Mouse (Mus musculus): Measurements from ENCODE around the gene Nckap5. TPM values are rescaled to one million over a fixed set of nuclear protein-coding genes. Genes with fewer than 3 reads are reported as not detected.

The Nckap5 gene
- total and polyA plus RNA-seq, 3 experiments: not detected

DNA sequence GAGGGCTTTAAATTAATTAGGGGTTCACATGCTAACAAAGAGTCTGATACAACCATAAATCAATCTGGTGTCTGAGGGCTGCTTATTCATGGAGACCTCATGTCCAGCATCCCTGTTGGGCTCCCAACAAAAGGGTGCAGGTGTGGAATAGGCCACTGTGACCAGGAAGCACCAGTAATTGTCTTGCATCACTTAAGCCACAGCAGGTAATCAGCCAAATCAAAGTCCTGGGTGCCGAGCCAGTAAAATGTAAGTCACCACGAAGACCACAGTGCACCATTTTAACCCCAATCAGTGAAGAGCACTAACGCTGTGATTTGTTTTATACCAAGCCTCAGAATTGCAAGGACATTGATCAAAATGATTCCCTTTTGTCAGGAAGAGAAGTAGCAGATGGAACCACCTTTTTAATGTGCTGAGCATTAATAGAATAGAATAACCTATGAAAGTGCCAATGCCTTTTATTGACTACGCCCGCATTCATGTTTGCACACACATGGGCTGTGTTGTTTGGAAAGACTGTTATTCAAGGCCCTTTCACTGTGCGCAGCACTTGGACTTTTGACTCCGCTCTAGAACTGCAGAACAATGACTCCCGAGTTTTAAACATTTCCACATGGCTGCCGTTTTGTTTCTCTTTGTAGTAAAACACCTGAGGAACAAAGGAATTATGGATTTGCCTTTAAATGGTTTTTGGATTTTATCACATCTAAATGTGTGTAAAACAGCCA, 393.5 kb downstream of the Nckap5 start:
- Histone ChIP-seq H3K27ac (ENCODE audit: control insufficient read depth, low read depth, low read length) (no peak overlapping the region), H3K9me3 (replicated peaks; ENCODE audit: insufficient read depth, low read length) (no peaks in the 10 kb centered on the region)

DNA sequence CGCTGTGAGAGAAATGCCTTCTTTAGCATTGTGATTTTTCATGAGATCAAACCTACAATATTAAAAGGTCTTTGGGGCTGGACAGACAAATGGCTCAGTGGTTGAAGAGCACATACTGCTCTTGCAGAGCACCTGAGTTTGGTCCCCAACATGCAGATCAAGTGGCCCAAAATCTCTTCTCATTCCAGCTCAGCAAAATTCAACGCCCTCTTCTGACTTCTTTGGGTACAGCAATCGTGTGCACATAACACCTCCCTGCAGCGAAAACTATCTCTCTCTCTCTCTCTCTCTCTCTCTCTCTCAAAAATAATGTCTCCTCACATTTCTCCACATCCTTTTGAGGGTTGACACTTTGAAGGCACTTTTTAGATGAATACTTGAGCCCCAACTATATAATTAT, 398.3 kb downstream of the Nckap5 start:
- H3K27me3 ChIP-seq (ENCODE audit: control insufficient read depth in 1 of 2, insufficient read depth in 2 of 2, low read length in 2 of 2): no peaks in the 10 kb centered on the region
- H3K27ac ChIP-seq (ENCODE audit: control insufficient read depth, low read depth, low read length): no peak overlapping the region
- H3K9ac ChIP-seq (ENCODE audit: control insufficient read depth, low read depth, low read length, poor library complexity, severe bottlenecking): no peak overlapping the region
- H3K36me3 ChIP-seq (ENCODE audit: control insufficient read depth in 1 of 2, insufficient read depth in 2 of 2, low read length in 2 of 2): no peaks in the 10 kb centered on the region
- TF ChIP-seq CTCF (IDR thresholded peaks at IDR 0.05 in 2 of 3, conservative IDR thresholded peaks at IDR 0.05 in 1 of 3; ENCODE audit: control insufficient read depth in 1 of 3, insufficient read depth in 1 of 3, low read depth in 2 of 3, low read length in 3 of 3, poor library complexity in 1 of 3, severe bottlenecking in 1 of 3) (peak in 1 of 3 experiments; percentile 9; a peak in 1 of 6 replicates), NRF1 (IDR thresholded peaks at IDR 0.05; ENCODE audit: insufficient read depth, low read depth, low read length, poor library complexity, severe bottlenecking) (no peak), MYC (IDR thresholded peaks at IDR 0.05; ENCODE audit: low read depth, low read length) (no peak), TAL1 (IDR thresholded peaks at IDR 0.05; ENCODE audit: low read length) (no peak), MAX (IDR thresholded peaks at IDR 0.05; ENCODE audit: low read length) (no peak), POLR2AphosphoS2 (IDR thresholded peaks at IDR 0.05; ENCODE audit: low read length) (no peak), KAT2A (conservative IDR thresholded peaks at IDR 0.05; ENCODE audit: low read depth, low read length) (no peak)
- DNase-seq (ENCODE audit: low read depth, low spot score): peak; percentile 5
- no peaks in the 10 kb centered on the region for H3K4me1 ChIP-seq (ENCODE audit: control insufficient read depth in 1 of 2, insufficient read depth in 2 of 2, low read length in 2 of 2)
- no peak overlapping the region for H3K4me3 ChIP-seq (ENCODE audit: control insufficient read depth in 1 of 2, insufficient read depth in 1 of 2, low read depth in 2 of 2, low read length in 2 of 2)
- no peaks in the 10 kb centered on the region for H3K79me2 ChIP-seq (ENCODE audit: control insufficient read depth, insufficient read depth, low read length, poor library complexity)
- H3K9me3 ChIP-seq (replicated peaks; ENCODE audit: insufficient read depth, low read length): no peaks in the 10 kb centered on the region

More for the DNA sequence above, 393.5 kb downstream of the Nckap5 start:
- H3K9ac ChIP-seq (ENCODE audit: control insufficient read depth, low read depth, low read length, poor library complexity, severe bottlenecking): no peak overlapping the region
- H3K4me3 ChIP-seq (ENCODE audit: control insufficient read depth in 1 of 2, insufficient read depth in 1 of 2, low read depth in 2 of 2, low read length in 2 of 2): no peak overlapping the region
- no peaks in the 10 kb centered on the region for H3K27me3 ChIP-seq (ENCODE audit: control insufficient read depth in 1 of 2, insufficient read depth in 2 of 2, low read length in 2 of 2)
- no peak for DNase-seq (ENCODE audit: low read depth, low spot score)
- H3K36me3 ChIP-seq (ENCODE audit: control insufficient read depth in 1 of 2, insufficient read depth in 2 of 2, low read length in 2 of 2): no peaks in the 10 kb centered on the region
- TF ChIP-seq CHD2 (IDR thresholded peaks at IDR 0.05; ENCODE audit: low read length) (no peak), USF2 (IDR thresholded peaks at IDR 0.05; ENCODE audit: borderline replicate concordance in 1 of 2, insufficient read depth in 1 of 2, low read depth in 1 of 2, low read length in 2 of 2) (no peak), TBP (IDR thresholded peaks at IDR 0.05; ENCODE audit: low read depth, low read length) (no peak), BHLHE40 (IDR thresholded peaks at IDR 0.05; ENCODE audit: borderline replicate concordance, low read depth, low read length) (no peak), ZKSCAN1 (IDR thresholded peaks at IDR 0.05; ENCODE audit: low read depth, low read length) (no peak), TCF12 (IDR thresholded peaks at IDR 0.05; ENCODE audit: low read depth, low read length) (no peak), ZC3H11A (IDR thresholded peaks at IDR 0.05; ENCODE audit: low read depth, low read length) (no peak), MYB (IDR thresholded peaks at IDR 0.05; ENCODE audit: low read depth, low read length) (no peak), USF1 (IDR thresholded peaks at IDR 0.05; ENCODE audit: low read depth, low read length) (no peak), NRF1 (IDR thresholded peaks at IDR 0.05; ENCODE audit: insufficient read depth, low read depth, low read length, poor library complexity, severe bottlenecking) (no peak), MYC (IDR thresholded peaks at IDR 0.05; ENCODE audit: low read depth, low read length) (no peak), POLR2AphosphoS5 (IDR thresholded peaks at IDR 0.05; ENCODE audit: borderline replicate concordance, low read depth, low read length) (no peak), MAFK (IDR thresholded peaks at IDR 0.05; ENCODE audit: borderline replicate concordance, low read depth, low read length) (no peak), UBTF (IDR thresholded peaks at IDR 0.05; ENCODE audit: borderline replicate concordance, insufficient read depth, low read depth, low read length) (no peak), GABPA (IDR thresholded peaks at IDR 0.05; ENCODE audit: low read depth, low read length) (no peak), MEF2A (IDR thresholded peaks at IDR 0.05; ENCODE audit: extremely low read depth, insufficient replicate concordance, low read depth, low read length, poor library complexity, severe bottlenecking) (no peak)
- no peaks in the 10 kb centered on the region for H3K79me2 ChIP-seq (ENCODE audit: control insufficient read depth, insufficient read depth, low read length, poor library complexity)
- no peaks in the 10 kb centered on the region for H3K4me1 ChIP-seq (ENCODE audit: control insufficient read depth in 1 of 2, insufficient read depth in 2 of 2, low read length in 2 of 2)

Measured in MEL (cell line).